Mouse (Mus musculus): Measurements from ENCODE around the gene Pbld1.

- TF ChIP-seq TCF12 (IDR thresholded peaks at IDR 0.05; ENCODE audit: low read depth, low read length) = no peak
- no peak for TF ChIP-seq CTCF (IDR thresholded peaks at IDR 0.05 in 2 of 3, conservative IDR thresholded peaks at IDR 0.05 in 1 of 3; ENCODE audit: control insufficient read depth in 1 of 3, insufficient read depth in 1 of 3, low read depth in 2 of 3, low read length in 3 of 3, poor library complexity in 1 of 3, severe bottlenecking in 1 of 3)
- TF ChIP-seq POLR2AphosphoS2 (IDR thresholded peaks at IDR 0.05; ENCODE audit: low read length) = no peak
- TF ChIP-seq POLR2A (IDR thresholded peaks at IDR 0.05; ENCODE audit: control insufficient read depth in 1 of 2, insufficient read depth in 1 of 2, low read depth in 1 of 2, low read length in 2 of 2, poor library complexity in 1 of 2) = no peak
- TF ChIP-seq SMC3 (IDR thresholded peaks at IDR 0.05; ENCODE audit: low read depth, low read length) = no peak
- no peak for TF ChIP-seq BHLHE40 (IDR thresholded peaks at IDR 0.05; ENCODE audit: borderline replicate concordance, low read depth, low read length)
- TF ChIP-seq MEF2A (IDR thresholded peaks at IDR 0.05; ENCODE audit: extremely low read depth, insufficient replicate concordance, low read depth, low read length, poor library complexity, severe bottlenecking) = no peak
- no peak for TF ChIP-seq NRF1 (IDR thresholded peaks at IDR 0.05; ENCODE audit: insufficient read depth, low read depth, low read length, poor library complexity, severe bottlenecking)
- TF ChIP-seq ELF1 (IDR thresholded peaks at IDR 0.05; ENCODE audit: low read depth, low read length) = no peak
- no peak for TF ChIP-seq USF1 (IDR thresholded peaks at IDR 0.05; ENCODE audit: low read depth, low read length)
- no peak for TF ChIP-seq GATA1 (IDR thresholded peaks at IDR 0.05; ENCODE audit: low read depth, low read length)
- no peak for TF ChIP-seq NELFE (IDR thresholded peaks at IDR 0.05; ENCODE audit: low read depth, low read length)
These were observed 36.7 kb upstream of the Pbld1 start for GRCm38 (mm10) chr10:63023121-63023748.
